Mouse (Mus musculus) testis, adult 2 months (tissue): ENCODE results near the gene Rb1.

Source experiments
- CTCF ChIP-seq: fragments of 200-500 bp; IDR thresholded peaks from 2 replicates; pipeline ENCODE4 v1.5.1; 2012; ENCODE audit warnings: low read depth, mild to moderate bottlenecking, inconsistent platforms, low read length, moderate library complexity; ENCODE audit not compliant: control insufficient read depth, insufficient read depth, insufficient replicate concordance
- POLR2A ChIP-seq: fragments of 200-500 bp; IDR thresholded peaks from 2 replicates; pipeline ENCODE4 v1.6.1; 2012; ENCODE audit warnings: low read depth, mild to moderate bottlenecking, inconsistent platforms, low read length, moderate library complexity; ENCODE audit not compliant: control insufficient read depth

- TF ChIP-seq CTCF (no peak), POLR2A (no peak)
These were observed 777 bp downstream of the Rb1 start for GRCm38 (mm10) chr14:73324634-73325455.
